Mouse (Mus musculus) kidney, postnatal 36 days (tissue): ENCODE measurements around the gene Gapdhs.
A peak's percentile ranks its signal among the peaks of the same experiment; 100 is the strongest.
"Not testable (repeated sequence)": the region's sequence is repeated elsewhere in the genome, so short reads cannot be mapped to it uniquely, and the experiment has no call there.

ENCODE experiments used
- DNase-seq, 2 experiments: peaks; one replicate each; pipeline ENCODE4 v3.0.0; 2021 to 2022; ENCODE audit warnings: mixed read lengths in 2 of 2

Gene Gapdhs

GRCm38 (mm10) chr7:30744022-30744598, 629 bp upstream of the Gapdhs start:
- peak; percentile 41 to 62 for DNase-seq

- not testable (repeated sequence) for DNase-seq
These were observed 911 bp downstream of the Gapdhs start for GRCm38 (mm10) chr7:30742570-30742969.

DNA sequence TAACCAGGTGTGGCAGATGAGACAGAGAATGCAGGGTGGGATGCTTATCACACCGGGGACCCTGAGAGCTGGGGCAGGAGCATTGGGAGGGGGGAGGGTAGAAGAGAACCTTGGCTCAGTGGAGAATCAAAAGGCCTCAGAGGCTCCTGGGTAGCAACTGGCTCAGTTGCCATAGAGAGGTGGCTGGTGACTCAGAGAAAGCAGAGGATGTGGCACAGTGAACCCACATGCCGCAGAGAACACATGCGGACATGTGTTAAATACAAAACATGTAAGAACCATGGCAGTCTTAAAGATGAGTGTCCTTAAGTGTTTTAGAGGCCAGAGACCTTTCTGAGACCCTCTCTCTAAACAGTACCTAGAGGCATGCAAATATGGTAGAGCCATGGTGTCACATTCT, 7.3 kb downstream of the Gapdhs start:
- DNase-seq = no peak

DNA sequence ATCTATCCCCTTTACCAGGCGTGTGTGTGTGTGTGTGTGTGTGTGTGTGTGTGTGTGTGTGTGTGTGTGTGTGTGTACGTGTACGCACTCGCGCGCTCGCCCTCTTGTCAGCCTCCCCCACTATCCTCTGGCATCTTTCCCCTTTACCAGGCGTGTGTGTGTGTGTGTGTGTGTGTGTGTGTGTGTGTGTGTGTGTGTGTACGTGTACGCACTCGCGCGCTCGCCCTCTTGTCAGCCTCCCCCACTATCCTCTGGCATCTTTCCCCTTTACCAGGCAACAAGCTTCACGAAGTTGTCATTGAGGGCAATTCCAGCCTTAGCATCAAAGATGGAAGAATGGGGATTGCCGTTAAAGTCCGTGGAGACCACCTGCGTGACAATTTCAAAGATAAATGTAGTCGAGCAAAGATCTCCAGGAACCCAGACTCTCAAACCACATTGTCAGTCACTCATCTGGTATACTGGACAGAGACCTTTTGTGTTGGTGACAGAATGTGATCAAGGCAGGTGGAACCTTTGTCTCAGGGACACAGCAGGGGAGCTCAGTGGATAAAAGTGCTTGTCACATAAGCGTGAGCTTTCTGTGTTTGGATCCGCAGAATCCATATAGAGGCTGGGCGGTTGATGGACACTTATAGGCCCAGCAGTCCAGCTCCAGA, 13.3 kb downstream of the Gapdhs start:
- DNase-seq = not testable (repeated sequence)

DNA sequence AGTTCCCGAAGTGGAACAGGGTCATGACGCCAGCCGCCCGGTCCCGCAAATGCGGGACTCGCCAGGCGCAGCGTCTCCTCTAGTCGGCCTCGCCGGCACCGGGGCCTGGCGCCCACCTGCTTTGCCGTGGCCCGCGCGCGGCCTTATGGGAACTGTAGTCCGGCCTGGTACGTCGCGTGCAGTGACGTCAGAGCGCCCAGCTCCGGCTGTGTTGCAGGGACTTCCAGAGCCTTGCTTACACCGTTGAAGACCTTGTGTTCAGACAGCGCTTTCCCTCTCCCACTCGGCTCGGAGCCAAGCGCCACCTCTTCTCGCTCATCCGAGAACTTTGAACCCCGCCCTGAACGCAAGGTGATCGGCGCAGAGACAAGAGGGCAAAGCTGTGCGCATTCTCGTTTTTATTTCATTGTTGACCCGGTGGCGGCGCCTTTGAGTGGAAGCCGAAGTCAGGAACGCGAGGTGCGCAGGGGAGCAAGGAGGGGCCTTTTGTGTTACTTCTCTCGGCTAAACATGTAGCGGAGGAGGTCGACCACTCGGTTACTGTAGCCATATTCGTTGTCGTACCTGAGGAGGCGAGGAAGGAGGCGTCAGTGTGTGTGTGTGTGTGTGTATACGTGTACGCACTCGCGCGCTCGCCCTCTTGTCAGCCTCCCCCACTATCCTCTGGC, 14.0 kb downstream of the Gapdhs start, which contains the start of gene Tmem147:
Gene Tmem147, minus strand, starts transcription at position 145 of the 668 bp plus-strand sequence.
- DNase-seq = peak; percentile 98 to 99

DNA sequence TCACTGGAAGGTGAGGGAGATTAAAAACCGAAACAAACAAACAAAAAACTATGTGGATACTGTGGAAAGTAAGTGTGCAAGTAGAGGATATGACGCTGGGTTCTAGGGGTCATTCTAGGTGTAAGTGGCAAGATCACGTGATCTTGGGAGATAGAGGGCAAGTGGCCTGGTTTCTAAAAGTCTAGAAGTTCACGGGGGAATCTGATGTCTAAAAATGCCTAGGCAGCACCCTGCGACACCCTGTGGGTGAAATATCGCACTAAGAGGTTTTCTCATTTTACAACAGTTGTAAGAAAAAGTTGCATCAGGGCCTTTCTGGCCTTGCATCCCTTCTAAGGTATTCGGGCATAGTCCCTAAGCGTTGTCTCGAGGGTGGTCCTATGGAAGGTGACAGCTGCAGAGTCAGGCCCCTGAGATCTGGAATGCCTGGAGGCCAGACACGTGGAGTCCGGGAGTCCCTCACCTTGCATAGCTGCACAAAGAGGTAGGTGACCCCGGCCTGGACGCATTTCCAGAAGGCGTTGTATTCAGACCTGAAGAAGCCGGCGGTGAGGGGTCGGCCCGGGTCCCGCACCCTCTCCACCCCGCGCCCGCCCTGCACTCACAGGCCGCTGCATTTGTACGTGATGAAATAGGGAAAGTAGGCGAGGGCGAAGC, 14.6 kb downstream of the Gapdhs start:
- DNase-seq = peak in 1 of 2 experiments; percentile 17

GRCm38 (mm10) chr7:30728214-30728613, 15.3 kb downstream of the Gapdhs start:
- DNase-seq = no peak

DNA sequence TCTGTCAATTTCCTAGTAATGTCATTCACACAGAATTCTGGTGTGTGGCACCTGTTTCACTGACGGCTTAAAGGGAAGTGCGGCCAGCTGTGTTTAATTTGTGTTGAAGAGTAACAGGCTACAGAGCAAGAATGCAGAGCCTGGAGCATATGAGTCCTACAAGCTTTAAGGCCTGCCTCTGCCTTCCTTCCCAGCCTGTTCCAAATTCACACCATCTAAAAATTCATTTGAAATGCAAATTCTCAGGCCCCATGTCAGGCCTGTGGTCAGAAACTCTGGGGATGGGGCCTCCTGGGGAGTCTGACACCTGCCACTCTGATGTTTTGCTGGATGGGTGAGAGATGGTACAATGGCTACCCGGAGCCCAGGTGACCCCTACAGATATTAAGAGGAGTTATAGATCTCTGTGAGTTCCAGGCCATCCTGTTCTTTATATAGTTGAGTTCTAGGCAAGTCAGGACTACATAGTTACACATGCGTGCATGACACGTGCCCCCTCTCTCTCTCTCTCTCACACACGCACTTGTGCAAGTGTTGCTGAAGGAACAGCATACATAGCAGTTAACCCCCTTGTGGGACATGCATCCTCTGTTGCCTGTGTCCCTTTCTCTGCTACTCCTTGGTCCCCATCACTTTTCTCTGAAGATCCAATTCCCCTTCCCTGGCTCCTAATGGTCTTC, 20.1 kb downstream of the Gapdhs start:
- no peak for DNase-seq

DNA sequence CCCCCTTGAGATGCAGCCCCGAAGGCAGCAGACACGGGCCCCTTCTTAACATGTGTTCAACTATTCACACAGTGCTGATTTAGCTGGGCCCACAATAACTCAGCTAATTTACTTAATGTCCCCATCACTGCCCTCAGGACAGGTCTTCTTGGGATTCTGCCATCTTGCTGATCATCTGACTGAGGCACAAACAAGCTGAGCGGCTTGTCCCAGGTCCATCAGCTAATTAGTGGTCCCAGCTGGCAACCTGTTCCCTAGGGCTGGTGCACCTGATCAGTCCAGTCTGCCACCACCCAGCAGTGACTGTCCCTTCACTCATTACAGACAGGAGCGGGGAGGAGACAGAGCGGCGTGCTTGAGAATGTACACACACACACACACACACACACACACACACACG, 22.2 kb downstream of the Gapdhs start:
- no peak for DNase-seq

GRCm38 (mm10) chr7:30719669-30720068, 23.8 kb downstream of the Gapdhs start:
- DNase-seq = no peak

- no peak for DNase-seq
These were observed 25.8 kb downstream of the Gapdhs start for GRCm38 (mm10) chr7:30717716-30718046.

- DNase-seq = peak; percentile 34 to 47
These were observed 26.3 kb downstream of the Gapdhs start for GRCm38 (mm10) chr7:30717006-30717715.

- DNase-seq = peak; percentile 31 to 38
These were observed 31.5 kb downstream of the Gapdhs start, which contains the start of gene Atp4a for GRCm38 (mm10) chr7:30711942-30712341. Gene Atp4a (plus strand): TSS chr7:30712209.

DNA sequence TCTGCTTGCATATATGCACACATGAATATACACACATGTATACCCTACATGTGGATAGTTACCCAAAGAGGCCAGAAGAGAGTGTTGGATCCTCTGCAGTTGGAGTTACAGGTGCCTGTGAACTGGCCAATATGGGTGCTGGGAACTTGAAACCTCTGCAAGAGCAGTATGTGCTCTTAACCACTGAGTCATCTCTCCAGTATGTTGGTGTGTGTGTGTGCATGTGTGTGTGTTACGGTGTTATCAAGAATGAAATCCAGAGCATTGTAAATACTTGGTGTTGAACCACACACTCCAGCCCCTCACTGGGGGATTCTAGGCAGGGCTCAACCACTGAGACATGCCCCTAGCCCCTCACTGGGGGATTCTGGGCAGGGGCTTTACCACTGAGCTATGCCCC, 36.0 kb downstream of the Gapdhs start:
- no peak for DNase-seq

DNA sequence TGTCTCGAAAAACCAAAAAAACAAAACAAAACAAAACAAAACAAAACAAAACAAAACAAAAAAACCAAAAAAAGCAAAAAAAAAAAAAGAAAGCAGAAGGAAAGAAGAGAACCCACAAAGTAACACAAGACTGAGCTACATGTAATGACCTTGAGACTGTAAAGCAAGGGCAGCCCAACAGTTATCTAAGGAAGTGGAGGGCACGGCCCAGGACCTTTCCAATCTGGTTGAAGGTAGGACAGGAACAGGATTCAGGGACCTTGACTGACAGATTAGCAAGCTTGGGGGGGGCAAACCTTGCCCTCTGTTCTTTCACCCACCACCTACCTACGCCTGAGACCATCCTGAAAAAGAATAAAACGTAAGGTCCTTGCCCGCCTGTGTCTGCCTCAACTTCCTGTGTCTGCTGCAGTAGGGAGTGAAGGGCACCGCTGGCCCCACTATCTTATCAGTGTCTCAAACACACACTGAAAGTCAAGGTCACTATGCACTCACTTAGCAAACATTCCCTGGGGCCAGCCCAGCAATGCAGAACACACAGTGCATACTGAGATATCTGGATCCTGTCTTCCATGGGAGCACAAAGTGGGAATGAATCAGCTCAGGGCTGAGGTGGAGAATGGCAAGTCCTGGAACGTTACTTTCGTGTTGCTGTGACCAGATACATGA, 37.1 kb downstream of the Gapdhs start:
- DNase-seq = no peak

DNA sequence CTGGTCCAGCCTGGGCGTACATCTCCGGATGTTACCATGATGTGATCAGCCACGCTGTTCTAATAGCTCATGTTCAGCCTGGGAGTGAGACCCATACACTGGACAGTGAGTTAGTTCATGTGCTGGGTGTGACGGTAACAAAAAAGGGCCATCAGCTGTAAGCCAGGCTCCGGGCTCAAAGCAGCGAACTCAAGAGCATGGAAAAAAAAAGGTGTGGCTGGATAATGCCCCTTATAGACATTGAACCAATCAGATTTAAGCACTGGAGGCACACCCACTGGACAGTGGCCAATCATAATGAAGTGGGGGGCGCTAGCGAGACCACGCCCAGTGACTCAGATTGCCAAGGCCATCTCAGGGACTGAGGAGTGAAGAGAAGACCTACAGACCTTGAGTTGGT, 44.9 kb downstream of the Gapdhs start, which contains the start of gene 2200002J24Rik:
Gene 2200002J24Rik, plus strand, starts transcription at position 338 of the 400 bp plus-strand sequence.
- no peak for DNase-seq

GRCm38 (mm10) chr7:30698101-30698500, 45.4 kb downstream of the Gapdhs start:
- no peak for DNase-seq

- no peak for DNase-seq
These were observed 55.2 kb downstream of the Gapdhs start for GRCm38 (mm10) chr7:30688325-30688724.

GRCm38 (mm10) chr7:30683425-30683824, 60.1 kb downstream of the Gapdhs start:
- no peak for DNase-seq

DNA sequence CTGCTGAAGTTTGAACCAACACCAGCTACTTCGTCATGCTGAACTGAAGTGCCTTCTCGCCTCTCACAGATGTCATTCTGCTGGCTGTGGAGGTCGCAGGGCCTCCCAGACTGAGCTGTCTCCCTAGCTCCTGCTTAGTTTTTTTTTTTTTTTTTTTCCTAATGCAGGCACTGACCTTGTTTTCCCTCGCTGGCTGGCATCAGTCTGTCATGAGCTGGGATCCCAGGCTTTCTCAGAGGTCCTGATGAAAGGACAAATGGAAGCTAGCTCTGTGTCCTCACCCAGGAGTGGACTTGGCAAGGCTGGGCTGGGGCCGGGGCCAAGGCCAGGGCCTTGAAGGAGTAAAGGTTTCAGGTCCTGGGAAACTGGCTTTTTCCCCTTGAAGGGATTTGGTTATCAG, 61.6 kb downstream of the Gapdhs start:
- no peak for DNase-seq
